Comparison of ENCODE assay signal across 1 mouse cellular context in the genomic region with DNA sequence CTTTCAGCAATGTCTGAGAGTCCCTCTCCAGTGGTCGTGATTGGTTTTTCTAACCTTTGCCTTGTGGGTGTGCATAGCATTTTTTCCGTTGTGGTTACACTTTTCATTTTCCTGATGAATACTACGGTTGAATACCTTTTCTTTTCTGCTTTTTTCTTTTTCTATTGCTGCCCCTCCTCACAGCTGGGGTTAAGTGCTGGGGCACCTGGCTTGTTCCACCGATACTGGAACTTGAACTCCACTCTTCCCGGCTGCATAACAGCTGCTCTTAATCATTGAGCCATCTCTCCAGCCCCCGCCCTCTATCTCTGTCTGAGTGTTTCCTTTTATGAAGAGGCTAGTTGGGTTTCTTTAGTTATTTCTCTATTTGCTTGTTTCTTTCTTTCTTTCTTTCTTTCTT.
TF ChIP-seq lines count a peak whose summit lies in the region.

No protein-coding gene starts in this region.

TF ChIP-seq in MEL, 35 proteins besides CTCF, POLR2A, EP300 and RAD21:
- no peak for TF ChIP-seq SMC3 (IDR thresholded peaks at IDR 0.05; ENCODE audit: low read depth, low read length)
- no peak for TF ChIP-seq MEF2A (IDR thresholded peaks at IDR 0.05; ENCODE audit: extremely low read depth, insufficient replicate concordance, low read depth, low read length, poor library complexity, severe bottlenecking)
- TF ChIP-seq SIN3A (IDR thresholded peaks at IDR 0.05; ENCODE audit: low read length), result peak; percentile 47; the same call in 1 of the 2 replicates
- no peak for TF ChIP-seq CHD1 (IDR thresholded peaks at IDR 0.05; ENCODE audit: low read depth, low read length)
- TF ChIP-seq ELF1 (IDR thresholded peaks at IDR 0.05; ENCODE audit: low read depth, low read length), result no peak
- TF ChIP-seq MYC (IDR thresholded peaks at IDR 0.05; ENCODE audit: low read depth, low read length), result 0 out of 2 replicates have a peak, but pooled peaks have one; percentile 28
- TF ChIP-seq TBP (IDR thresholded peaks at IDR 0.05; ENCODE audit: low read depth, low read length), result no peak
- TF ChIP-seq NELFE (IDR thresholded peaks at IDR 0.05; ENCODE audit: low read depth, low read length), result no peak
- no peak for TF ChIP-seq POLR2AphosphoS5 (IDR thresholded peaks at IDR 0.05; ENCODE audit: borderline replicate concordance, low read depth, low read length)
- TF ChIP-seq GATA1 (IDR thresholded peaks at IDR 0.05; ENCODE audit: low read depth, low read length), result peak; percentile 73
- peak; percentile 88; the same call in 1 of the 2 replicates for TF ChIP-seq MAZ (IDR thresholded peaks at IDR 0.05; ENCODE audit: low read depth, low read length)
- no peak for TF ChIP-seq BHLHE40 (IDR thresholded peaks at IDR 0.05; ENCODE audit: borderline replicate concordance, low read depth, low read length)
- TF ChIP-seq ZNF384 (IDR thresholded peaks at IDR 0.05; ENCODE audit: low read depth, low read length), result no peak
- TF ChIP-seq KAT2A (conservative IDR thresholded peaks at IDR 0.05; ENCODE audit: low read depth, low read length), result no peak
- no peak for TF ChIP-seq MAFK (IDR thresholded peaks at IDR 0.05; ENCODE audit: borderline replicate concordance, low read depth, low read length)
- TF ChIP-seq TAL1 (IDR thresholded peaks at IDR 0.05; ENCODE audit: low read length), result no peak
- no peak for TF ChIP-seq ZMIZ1 (IDR thresholded peaks at IDR 0.05; ENCODE audit: low read depth, low read length)
- TF ChIP-seq ETS1 (IDR thresholded peaks at IDR 0.05; ENCODE audit: low read depth, low read length), result peak; percentile 89
- TF ChIP-seq MXI1 (IDR thresholded peaks at IDR 0.05; ENCODE audit: low read depth, low read length), result no peak
- TF ChIP-seq RCOR1 (IDR thresholded peaks at IDR 0.05; ENCODE audit: low read depth, low read length), result no peak
- peak; percentile 74 for TF ChIP-seq TCF12 (IDR thresholded peaks at IDR 0.05; ENCODE audit: low read depth, low read length)
- TF ChIP-seq HCFC1 (IDR thresholded peaks at IDR 0.05; ENCODE audit: low read depth, low read length), result 0 out of 2 replicates have a peak, but pooled peaks have one; percentile 7
